In the genomic region with DNA sequence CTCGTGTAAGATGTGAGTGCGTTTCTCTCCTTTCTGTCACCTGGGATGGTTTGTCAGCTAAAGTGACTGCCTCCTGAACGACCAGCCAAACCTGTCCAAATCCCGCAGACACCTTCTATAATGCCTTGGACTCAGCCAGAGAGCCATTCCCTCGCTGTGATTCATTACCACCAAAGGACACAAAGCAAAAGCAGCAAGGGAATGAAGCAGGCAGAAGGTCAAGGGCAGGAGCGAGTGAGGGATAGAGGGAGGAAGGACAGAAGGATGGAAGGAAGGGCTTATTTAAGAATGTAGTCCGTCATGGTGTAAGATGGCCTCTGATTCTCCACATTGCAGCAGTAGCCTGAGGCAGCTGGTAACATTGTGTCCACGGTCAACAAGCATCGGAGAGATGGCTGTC, we compare ENCODE assay signal across 15 mouse cellular contexts.
"Had no signal": no experiment of that assay in that cellular context is flagged by ENCODE, and none has a peak within 500 bp of the region (broad histone marks: within the 10 kb centered on the region; RNA-seq: fewer than 3 reads in every experiment).

No protein-coding gene starts in this region.

- H3K27me3 ChIP-seq: midbrain, embryonic 12.5 days; neural tube, embryonic 12.5 days; stomach, embryonic 15.5 days had no signal

- H3K4me3 ChIP-seq: midbrain, embryonic 10.5 days; midbrain, embryonic 12.5 days; neural tube, embryonic 12.5 days; stomach, embryonic 15.5 days had no signal

- H3K4me1 ChIP-seq: neural tube, embryonic 12.5 days; stomach, embryonic 15.5 days had no signal

- ATAC-seq: midbrain, embryonic 16.5 days had no signal

- H3K9ac ChIP-seq: lung, embryonic 14.5 days; midbrain, embryonic 12.5 days; neural tube, embryonic 12.5 days; stomach, embryonic 15.5 days had no signal

- H3K4me2 ChIP-seq: lung, embryonic 14.5 days; midbrain, embryonic 12.5 days; neural tube, embryonic 12.5 days; stomach, embryonic 15.5 days had no signal

- H3K27ac ChIP-seq: midbrain, embryonic 10.5 days; midbrain, embryonic 12.5 days; neural tube, embryonic 12.5 days; stomach, embryonic 15.5 days; stomach, postnatal 0 days had no signal

- DNase-seq: lung, adult 18-20 months; lung, embryonic 14.5 days; lung, postnatal 10 days; lung, postnatal 4 days; midbrain, embryonic 14.5 days; right cerebral cortex, postnatal 14 days; thymus, adult 2 months; thymus, postnatal 25 days; thymus, postnatal 4 days had no signal

- H3K9me3 ChIP-seq: midbrain, embryonic 10.5 days; midbrain, embryonic 12.5 days; neural tube, embryonic 12.5 days; stomach, embryonic 15.5 days had no signal

- H3K36me3 ChIP-seq: midbrain, embryonic 10.5 days; midbrain, embryonic 12.5 days; neural tube, embryonic 12.5 days; stomach, embryonic 15.5 days had no signal
